Mouse (Mus musculus) liver, embryonic 14 days (tissue): Measurements from ENCODE around the gene Scg2. TPM values are rescaled to one million over a fixed set of nuclear protein-coding genes. Genes with fewer than 3 reads are reported as not detected.

Experiments
- polyA plus RNA-seq: library from polyadenylated mRNA; depleted of rRNA; stranded (reverse); fragments of >200 nt; gene quantifications from 2 replicates; pipeline ENCODE4 v1.2.3, GENCODE M21; 2012; rRNA removed

Gene Scg2
- 0.01 and 0.06 TPM in 2 replicates for polyA plus RNA-seq

GRCm38 (mm10) chr1:79439609-79440308 lies at the start of gene Scg2:
TSS of gene Scg2 (minus strand) at chr1:79440120.

Other genes starting within 250 kb of the Scg2 start
- gene Ap1s3, start 231.9 kb upstream of the Scg2 start, polyA plus RNA-seq, result 1.5 and 2.1 TPM in 2 replicates